Mouse (Mus musculus) midbrain, embryonic 15.5 days (tissue): Measurements from ENCODE around the gene Cyp17a1. TPM values are rescaled to one million over a fixed set of nuclear protein-coding genes. Genes with fewer than 3 reads are reported as not detected.

Source experiments
- ATAC-seq: fragments of 200-750 bp; cut with Nextera tagmentation; replicated peaks from 2 replicates; pipeline ENCODE4 v1.8.0; 2017; ENCODE audit warnings: moderate TSS enrichment
- H3K27ac ChIP-seq: fragments of 300-500 bp; sonication (generic); 2 replicates; pipeline ENCODE4 v1.5.1; 2015; ENCODE audit warnings: mild to moderate bottlenecking, inconsistent platforms
- H3K27me3 ChIP-seq: fragments of 300-500 bp; sonication (generic); replicated peaks from 2 replicates; pipeline ENCODE4 v1.6.1; 2015; ENCODE audit warnings: inconsistent platforms
- H3K36me3 ChIP-seq: fragments of 300-500 bp; sonication (generic); replicated peaks from 2 replicates; pipeline ENCODE4 v1.6.1; 2015; ENCODE audit warnings: inconsistent platforms
- H3K4me1 ChIP-seq: fragments of 300-500 bp; sonication (generic); 2 replicates; pipeline ENCODE4 v1.6.1; 2015; ENCODE audit warnings: inconsistent platforms
- H3K4me2 ChIP-seq: fragments of 300-500 bp; sonication (generic); 2 replicates; pipeline ENCODE4 v1.6.1; 2015; ENCODE audit warnings: inconsistent platforms, mild to moderate bottlenecking, moderate library complexity
- H3K4me3 ChIP-seq: fragments of 300-500 bp; sonication (generic); 2 replicates; pipeline ENCODE4 v1.5.1; 2015; ENCODE audit warnings: mild to moderate bottlenecking, inconsistent platforms
- H3K9ac ChIP-seq: fragments of 300-500 bp; sonication (generic); 2 replicates; pipeline ENCODE4 v1.6.1; 2015; ENCODE audit warnings: mild to moderate bottlenecking, inconsistent platforms
- H3K9me3 ChIP-seq: fragments of 300-500 bp; sonication (generic); 2 replicates; pipeline ENCODE4 v1.6.1; 2016; ENCODE audit warnings: inconsistent platforms
- WGBS: fragments of 180-500 bp; shearing (Covaris S2); methylation state at CpG from one replicate; pipeline ENCODE4 v1.1.7; 2015; ENCODE audit warnings: mixed read lengths; 5-methylcytosine and 5-hydroxymethylcytosine counted together
- polyA plus RNA-seq: library from polyadenylated mRNA; unstranded; fragments of >200 nt; fragmentation: Nextera tagmentation; extraction: Ambion mirVana; gene quantifications from 2 replicates; pipeline ENCODE4 v1.2.1, GENCODE M21; 2015

The Cyp17a1 gene
- polyA plus RNA-seq, 1 experiment from 2014 or later, result not detected

- WGBS, result 90% methylated on average over 6 of the region's 6 CpGs
- Histone ChIP-seq H3K27ac (no peak overlapping the region), H3K4me3 (no peak overlapping the region), H3K9ac (no peak overlapping the region), H3K4me2 (no peak overlapping the region), H3K27me3 (no peaks in the 10 kb centered on the region), H3K9me3 (no peaks in the 10 kb centered on the region), H3K4me1 (peaks cover 56% of the 10 kb centered on the region), H3K36me3 (no peaks in the 10 kb centered on the region)
- no peak for ATAC-seq
These were observed 53.5 kb downstream of the Cyp17a1 start for GRCm38 (mm10) chr19:46619518-46619917.

GRCm38 (mm10) chr19:46619001-46619400 is 54.0 kb downstream of the Cyp17a1 start:
- no peak for ATAC-seq
- no peaks in the 10 kb centered on the region for H3K36me3 ChIP-seq
- H3K9ac ChIP-seq, result no peak overlapping the region
- H3K9me3 ChIP-seq, result no peaks in the 10 kb centered on the region
- no peak overlapping the region for H3K4me2 ChIP-seq
- no peak overlapping the region for H3K27ac ChIP-seq
- H3K4me1 ChIP-seq, result peaks cover 51% of the 10 kb centered on the region
- WGBS, result 80% methylated on average over 19 of the region's 19 CpGs
- no peak overlapping the region for H3K4me3 ChIP-seq
- no peaks in the 10 kb centered on the region for H3K27me3 ChIP-seq

GRCm38 (mm10) chr19:46618322-46618721 is 54.6 kb downstream of the Cyp17a1 start:
- 41% methylated on average over 9 of the region's 9 CpGs for WGBS
- peaks cover 44% of the 10 kb centered on the region for H3K4me1 ChIP-seq
- no peak overlapping the region for H3K4me3 ChIP-seq
- no peaks in the 10 kb centered on the region for H3K36me3 ChIP-seq
- no peak overlapping the region for H3K9ac ChIP-seq
- no peak overlapping the region for H3K4me2 ChIP-seq
- H3K27me3 ChIP-seq, result no peaks in the 10 kb centered on the region
- no peak for ATAC-seq
- H3K9me3 ChIP-seq, result no peaks in the 10 kb centered on the region
- H3K27ac ChIP-seq, result no peak overlapping the region

GRCm38 (mm10) chr19:46617361-46617760 is 55.6 kb downstream of the Cyp17a1 start:
- no peak for ATAC-seq
- Histone ChIP-seq H3K36me3 (no peaks in the 10 kb centered on the region; the same call in 1 of the 2 replicates), H3K4me3 (no peak overlapping the region), H3K9ac (no peak overlapping the region), H3K4me2 (no peak overlapping the region), H3K9me3 (no peaks in the 10 kb centered on the region), H3K27me3 (no peaks in the 10 kb centered on the region), H3K4me1 (peaks cover 34% of the 10 kb centered on the region), H3K27ac (no peak overlapping the region)
- 91% methylated on average over 8 of the region's 8 CpGs for WGBS

Other genes starting within 250 kb of the Cyp17a1 start
- 29.9 and 30.5 TPM in 2 replicates for gene Trim8, start 171.5 kb downstream of the Cyp17a1 start, polyA plus RNA-seq
- 209 and 210 TPM in 2 replicates for gene Arl3, start 100.0 kb downstream of the Cyp17a1 start, polyA plus RNA-seq
- gene Sfxn2, start 99.8 kb downstream of the Cyp17a1 start, polyA plus RNA-seq, result 10.5 and 11.7 TPM in 2 replicates
- 41.1 and 42.6 TPM in 2 replicates for gene Wbp1l, start 74.1 kb downstream of the Cyp17a1 start, polyA plus RNA-seq
- gene Borcs7, start 16.7 kb upstream of the Cyp17a1 start, polyA plus RNA-seq, result 22.4 and 24.1 TPM in 2 replicates
- 33.9 and 38.2 TPM in 2 replicates for gene As3mt, start 34.3 kb upstream of the Cyp17a1 start, polyA plus RNA-seq
- gene Cnnm2, start 88.4 kb upstream of the Cyp17a1 start, polyA plus RNA-seq, result 7.8 and 10.1 TPM in 2 replicates